26 mouse cellular contexts compared by ENCODE assay signal in genomic region chr11:75191841-75192240, GRCm38 (mm10). TPM values are rescaled to one million over a fixed set of nuclear protein-coding genes. Genes with fewer than 3 reads are reported as not detected.
DNase-seq lines count a peak whose midpoint lies in the region; ATAC-seq and TF ChIP-seq lines count a peak whose summit lies in the region.
"Had no signal": no experiment of that assay in that cellular context is flagged by ENCODE, and none has a peak within 500 bp of the region (broad histone marks: within the 10 kb centered on the region; RNA-seq: fewer than 3 reads in every experiment).

No protein-coding gene starts in this region.

- H3K9me3 ChIP-seq in heart, embryonic 13.5 days: no peaks in the 10 kb centered on the region
- H3K9me3 ChIP-seq: forebrain, embryonic 13.5 days; hindbrain, embryonic 10.5 days; hindbrain, embryonic 15.5 days; liver, embryonic 12.5 days; neural tube, embryonic 15.5 days had no signal

- WGBS in heart, embryonic 13.5 days: 36% methylated on average over 6 of the region's 6 CpGs

- intact Hi-C loops in heart, postnatal 36 days (cut with DNase I): loop anchor here (1.0 to 10.0 kb wide), 4 partner anchors 39 to 383 kb away; partner anchors contain the start of genes Rpa1 and Smyd4
- intact Hi-C loops in left cerebral cortex, adult 2 months (cut with DNase I): loop anchor here (2.0 to 5.0 kb wide), 3 partner anchors 39 to 270 kb away; partner anchors contain the start of gene Tlcd2

- H3K27ac ChIP-seq in heart, embryonic 13.5 days (replicated peaks): peak overlapping the region; percentile 36
- H3K27ac ChIP-seq in left cerebral cortex, adult 2 months: 0 out of 2 replicates have a peak overlapping the region, but pooled peaks have one; percentile 24
- H3K27ac ChIP-seq: forebrain, embryonic 13.5 days; heart, adult 2 months; neural tube, embryonic 15.5 days had no signal

- H3K4me3 ChIP-seq in heart, embryonic 13.5 days: no peak overlapping the region
- no peak overlapping the region for H3K4me3 ChIP-seq in left cerebral cortex, adult 2 months
- H3K4me3 ChIP-seq: forebrain, embryonic 13.5 days; heart, adult 2 months; hindbrain, embryonic 10.5 days; hindbrain, embryonic 15.5 days; liver, embryonic 12.5 days; neural tube, embryonic 15.5 days had no signal

- peaks cover 51% of the 10 kb centered on the region for H3K27me3 ChIP-seq in heart, embryonic 13.5 days (replicated peaks)

- H3K4me2 ChIP-seq in heart, embryonic 13.5 days: peak overlapping the region; percentile 18; the same call in 1 of the 2 replicates
- H3K4me2 ChIP-seq: forebrain, embryonic 13.5 days; hindbrain, embryonic 15.5 days had no signal

- peak overlapping the region; percentile 40; the same call in 1 of the 2 replicates for H3K9ac ChIP-seq in heart, embryonic 13.5 days
- H3K9ac ChIP-seq: forebrain, embryonic 13.5 days; hindbrain, embryonic 15.5 days; liver, embryonic 12.5 days; liver, postnatal 0 days; neural tube, embryonic 15.5 days had no signal

- no peak for TF ChIP-seq CTCF in left cerebral cortex, adult 2 months (IDR thresholded peaks at IDR 0.05)

- H3K4me1 ChIP-seq in heart, embryonic 13.5 days: peaks cover 70% of the 10 kb centered on the region

- ATAC-seq in heart, embryonic 13.5 days (ENCODE audit: extremely low read depth, insufficient number of reproducible peaks, low FRiP score, low TSS enrichment): no peak
- ATAC-seq: CD4-positive, CD25-positive, alpha-beta regulatory T cell, adult 4 months; forebrain, embryonic 13.5 days; inflammation-experienced regulatory T-cells, adult 6 months; liver, embryonic 12.5 days; liver, postnatal 0 days had no signal

- peak; percentile 73 for DNase-seq in cerebellum, adult 9-11 months
- DNase-seq in cerebellum, adult 11 months: no peak
- no peak for DNase-seq in heart, postnatal 36 days
- no peak for DNase-seq in left cerebral cortex, adult 2 months (ENCODE audit: extremely low spot score in 1 of 2, low spot score in 2 of 2)
- no peak for DNase-seq in left cerebral cortex, adult 8-10 months (ENCODE audit: low spot score in 2 of 2)
- no peak for DNase-seq in adrenal gland, adult 18-20 months (ENCODE audit: low spot score in 2 of 2)
- DNase-seq: adrenal gland, postnatal 25 days; gastrocnemius, postnatal 25 days; kidney, adult 11 months; kidney, postnatal 14 days; left cerebral cortex, postnatal 4 days; liver, postnatal 0 days; lung, postnatal 36 days; midbrain, embryonic 14.5 days; retina, postnatal 1 day; right cerebral cortex, postnatal 14 days; thymus, postnatal 14 days had no signal

- no peaks in the 10 kb centered on the region for H3K36me3 ChIP-seq in heart, embryonic 13.5 days
- H3K36me3 ChIP-seq: hindbrain, embryonic 10.5 days; hindbrain, embryonic 15.5 days; liver, embryonic 12.5 days; neural tube, embryonic 15.5 days had no signal

RNA-seq across cellular contexts. Expression of gene Dph1, which starts 0.8 kb away (rescaled TPM):
- 19.3 and 21.3 TPM in 2 replicates for polyA plus RNA-seq in heart, embryonic 13.5 days (2015; fragmentation: Nextera tagmentation; extraction: Ambion mirVana)
- 1 to 10 TPM; 9.0 to 9.7 TPM for total RNA-seq in heart, postnatal 36 days (2021)
- 10 to 100 TPM; 27.9 to 28.9 TPM for total RNA-seq in left cerebral cortex, adult 2 months (2021)
- 10 to 100 TPM; 22.7 to 28.7 (median 27.0) TPM for total RNA-seq in left cerebral cortex, adult 8-10 months (2022)
- 10 to 100 TPM; 23.4 to 34.5 TPM for total RNA-seq in adrenal gland, adult 18-20 months (2021)

RNA-seq across cellular contexts. Expression of gene Rtn4rl1, which starts 1.7 kb away (rescaled TPM):
- polyA plus RNA-seq in heart, embryonic 13.5 days (2015; fragmentation: Nextera tagmentation; extraction: Ambion mirVana): 10.2 and 12.4 TPM in 2 replicates
- total RNA-seq in heart, postnatal 36 days (2021): 10 to 100 TPM in 1 of 2 experiments, 1 to 10 TPM in 1; 6.0 to 10.0 TPM
- 10 to 100 TPM; 89.0 to 99.0 TPM for total RNA-seq in left cerebral cortex, adult 2 months (2021)
- 10 to 100 TPM; 67.2 to 72.6 (median 67.9) TPM for total RNA-seq in left cerebral cortex, adult 8-10 months (2022)
- 10 to 100 TPM; 27.7 to 33.2 TPM for total RNA-seq in adrenal gland, adult 18-20 months (2021)

RNA-seq across cellular contexts. Expression of gene Ovca2, which starts 13.2 kb away (rescaled TPM):
- polyA plus RNA-seq in heart, embryonic 13.5 days (2015; fragmentation: Nextera tagmentation; extraction: Ambion mirVana): 15.2 and 16.4 TPM in 2 replicates
- 1 to 10 TPM; 5.3 to 7.2 TPM for total RNA-seq in heart, postnatal 36 days (2021)
- total RNA-seq in left cerebral cortex, adult 2 months (2021): 10 to 100 TPM; 12.1 to 12.7 TPM
- total RNA-seq in left cerebral cortex, adult 8-10 months (2022): 10 to 100 TPM; 12.8 to 13.5 (median 13.2) TPM
- 10 to 100 TPM; 15.9 to 19.8 TPM for total RNA-seq in adrenal gland, adult 18-20 months (2021)

RNA-seq across cellular contexts. Expression of gene Hic1, which starts 22.5 kb away (rescaled TPM):
- 9.4 and 9.5 TPM in 2 replicates for polyA plus RNA-seq in heart, embryonic 13.5 days (2015; fragmentation: Nextera tagmentation; extraction: Ambion mirVana)
- total RNA-seq in heart, postnatal 36 days (2021): 10 to 100 TPM; 14.8 to 22.8 TPM
- total RNA-seq in left cerebral cortex, adult 2 months (2021): 1 to 10 TPM; 3.3 to 3.9 TPM
- 1 to 10 TPM; 3.2 to 3.7 (median 3.4) TPM for total RNA-seq in left cerebral cortex, adult 8-10 months (2022)
- 10 to 100 TPM in 1 of 2 experiments, 1 to 10 TPM in 1; 5.4 to 13.1 TPM for total RNA-seq in adrenal gland, adult 18-20 months (2021)
